Mouse (Mus musculus): ENCODE results near the gene Ptger3.

Ptger3 gene

DNA sequence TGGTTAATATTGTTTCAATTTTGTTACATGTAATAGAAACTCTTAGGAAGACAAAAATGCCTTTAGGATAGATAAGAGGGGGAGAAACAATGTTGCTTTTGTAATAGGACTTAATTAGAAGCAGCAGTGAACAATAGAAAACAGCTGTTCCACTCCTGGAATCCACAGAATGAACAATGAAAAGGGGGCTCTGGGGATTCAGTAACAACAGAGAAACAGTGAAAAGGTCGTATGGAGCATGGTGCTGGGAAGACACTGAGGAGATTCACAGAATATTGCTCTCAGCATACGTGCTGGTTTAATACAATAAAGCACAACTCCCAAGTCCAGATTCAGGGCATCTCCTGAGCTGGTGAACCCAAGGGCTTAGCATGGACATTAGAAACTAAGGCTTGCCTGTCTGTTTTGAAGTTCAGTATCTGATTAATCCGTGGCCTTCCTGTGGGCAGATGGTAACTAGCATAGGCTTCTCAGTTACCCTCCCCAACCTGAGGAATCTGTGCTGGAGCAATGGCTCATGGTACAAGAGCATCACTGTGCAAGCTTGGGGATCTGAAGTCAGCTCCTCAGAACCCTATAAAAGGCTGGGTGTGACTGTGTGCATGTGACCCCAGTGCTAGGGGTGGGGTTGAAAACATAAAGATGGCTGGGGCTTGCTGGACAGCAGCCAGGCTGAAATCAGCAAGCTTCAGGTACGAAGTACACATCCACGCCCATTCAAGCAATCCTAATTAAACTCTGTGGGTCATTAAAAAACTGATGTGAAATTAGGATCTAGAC, 16.1 kb downstream of the Ptger3 start:
- peak in 1 of 2 experiments; percentile 13 for DNase-seq

DNA sequence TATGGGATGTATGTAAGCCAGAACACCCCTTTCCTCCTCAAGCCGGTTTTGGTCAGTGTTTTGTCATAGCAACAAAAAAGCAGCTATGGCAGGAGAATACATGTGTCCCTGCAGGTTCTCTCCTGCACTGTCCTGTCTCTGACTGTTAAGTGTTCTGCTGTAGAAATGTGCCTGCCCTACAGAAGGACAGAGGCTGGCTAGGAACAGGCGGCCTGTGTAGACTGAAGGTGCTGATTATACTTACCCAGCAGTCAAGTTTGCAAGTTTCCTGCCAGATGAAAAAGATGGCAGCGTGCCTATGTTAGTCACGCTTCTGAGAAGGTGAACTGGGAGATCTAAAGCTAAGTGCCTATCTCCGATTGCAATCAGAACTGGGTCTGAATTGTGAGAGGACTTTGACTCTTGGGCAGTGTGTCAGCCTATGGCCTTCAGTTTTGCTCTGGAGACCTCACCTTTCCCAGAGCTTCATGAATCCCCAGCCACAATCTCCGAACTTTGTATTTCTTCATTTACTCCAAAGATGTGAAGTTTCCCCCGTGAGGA, 31.2 kb downstream of the Ptger3 start:
- DNase-seq: peak; percentile 9 to 19

DNA sequence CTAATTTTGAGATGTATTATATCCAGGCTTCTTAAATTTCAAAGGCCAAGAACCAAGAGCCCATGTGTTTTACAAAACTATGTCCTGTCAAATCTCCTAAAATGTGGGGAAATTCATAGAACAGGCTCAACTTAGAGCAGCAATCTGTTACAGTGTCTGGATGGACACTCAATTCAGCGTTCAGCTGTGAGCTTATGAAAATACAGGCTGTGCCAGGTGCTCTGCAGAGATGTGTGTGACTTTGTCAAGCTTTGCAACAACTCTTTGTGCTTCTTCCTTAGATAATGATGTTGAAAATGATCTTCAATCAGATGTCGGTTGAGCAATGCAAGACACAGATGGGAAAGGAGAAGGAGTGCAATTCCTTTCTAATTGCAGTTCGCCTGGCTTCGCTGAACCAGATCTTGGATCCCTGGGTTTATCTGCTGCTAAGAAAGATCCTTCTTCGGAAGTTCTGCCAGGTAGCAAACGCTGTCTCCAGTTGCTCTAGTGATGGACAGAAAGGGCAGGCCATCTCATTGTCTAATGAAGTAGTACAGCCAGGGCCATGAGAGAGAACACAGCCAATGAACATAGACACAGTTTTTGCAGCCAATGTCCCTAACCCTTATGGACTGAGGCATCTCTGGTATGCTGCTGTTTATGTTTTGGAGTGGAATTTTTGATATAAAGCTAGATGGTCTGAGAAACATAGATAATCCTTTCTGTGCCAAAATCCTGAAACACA, 38.2 kb downstream of the Ptger3 start:
- no peak for DNase-seq

DNA sequence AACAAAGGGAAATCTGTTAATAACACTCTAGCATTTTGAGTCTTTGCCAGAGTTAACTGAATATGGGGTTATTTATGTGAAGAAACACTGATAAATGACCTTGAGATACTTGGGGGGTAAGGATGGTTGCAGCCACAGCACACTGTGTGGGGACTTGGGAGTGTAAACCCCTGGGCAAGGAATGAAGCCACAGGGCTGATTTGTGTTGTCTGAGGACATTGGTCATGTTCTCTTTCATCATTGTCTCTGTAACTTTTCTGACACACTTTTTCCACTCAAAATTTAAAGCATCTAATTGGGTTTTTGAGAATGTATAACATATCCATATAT, 38.7 kb downstream of the Ptger3 start:
- no peak for DNase-seq

DNA sequence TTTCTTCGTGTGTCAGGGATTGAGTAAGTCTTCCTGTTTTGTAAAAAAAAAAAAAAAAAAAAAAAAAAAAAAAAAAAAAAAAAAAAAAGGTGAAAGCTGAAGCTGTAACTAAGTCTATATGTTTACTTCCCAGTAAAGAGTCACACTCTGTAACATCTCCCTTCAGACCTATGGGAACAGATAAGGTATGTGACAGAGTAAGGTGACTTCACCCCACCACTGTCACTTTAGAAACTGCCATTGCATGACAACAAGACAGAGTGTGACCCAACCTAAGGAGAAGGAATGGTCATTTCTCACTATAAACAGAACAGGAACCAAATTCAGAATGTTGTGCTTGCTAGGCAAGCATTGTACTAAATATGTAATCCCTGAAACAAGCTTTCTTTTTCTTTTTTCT, 46.9 kb downstream of the Ptger3 start:
- no peak for DNase-seq

DNA sequence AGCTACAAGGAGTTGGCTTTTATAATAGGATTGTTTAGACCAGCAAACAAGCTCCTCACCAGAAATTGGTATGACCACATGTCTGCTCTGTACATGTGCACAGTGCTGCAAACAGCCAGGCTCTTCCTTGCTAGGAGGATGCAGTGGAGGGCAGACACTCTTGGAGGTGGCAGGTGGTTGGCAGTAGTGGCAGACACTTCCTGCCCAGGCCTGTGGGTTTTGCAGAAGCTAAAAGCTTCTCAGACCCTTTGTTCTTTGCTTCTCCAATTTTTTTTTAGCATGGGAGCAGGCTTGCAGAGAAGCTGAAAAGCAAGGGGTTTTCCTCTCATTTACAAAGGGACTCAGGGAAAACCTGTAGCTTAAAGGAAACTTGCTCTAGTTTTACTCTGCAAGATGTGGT, 50.3 kb downstream of the Ptger3 start:
- no peak for DNase-seq

DNA sequence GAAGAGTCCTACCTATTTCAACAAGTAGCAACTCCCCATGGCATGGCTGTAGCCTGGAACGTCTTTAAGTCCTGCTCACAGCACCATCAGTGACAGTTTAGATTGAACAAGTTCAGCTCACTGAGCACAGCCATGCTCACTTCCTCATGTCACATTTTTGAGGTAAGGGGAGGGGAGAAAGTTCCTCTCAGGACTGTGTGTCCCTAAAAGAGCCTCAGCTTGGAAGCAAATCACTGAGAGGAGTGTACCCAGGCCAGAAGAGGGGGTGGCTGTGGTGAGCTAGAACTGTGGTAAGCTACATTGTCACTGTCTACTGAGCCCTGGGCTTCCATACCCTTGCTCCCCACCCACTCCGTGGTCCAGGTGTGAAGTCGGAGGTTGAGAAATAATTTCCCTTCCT, 60.7 kb downstream of the Ptger3 start:
- no peak for DNase-seq

DNA sequence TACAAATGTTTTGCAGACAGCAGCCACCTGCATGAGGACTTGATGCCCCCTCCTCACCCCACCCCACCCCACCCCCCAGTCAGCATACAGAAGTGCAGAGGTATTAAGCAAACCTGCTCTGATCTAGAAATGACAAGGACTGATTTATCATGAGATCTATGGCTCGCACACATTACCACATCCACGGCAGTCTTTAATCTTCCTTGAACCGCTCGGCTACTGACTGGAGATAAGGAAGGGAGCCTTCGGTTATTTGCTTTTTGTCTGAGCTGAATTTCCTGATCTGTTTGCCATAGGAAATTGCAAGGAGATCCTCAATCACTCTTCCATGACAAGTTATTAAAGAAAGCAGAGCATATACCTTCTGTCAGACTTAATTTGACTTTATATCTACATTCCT, 64.0 kb downstream of the Ptger3 start:
- DNase-seq: no peak

DNA sequence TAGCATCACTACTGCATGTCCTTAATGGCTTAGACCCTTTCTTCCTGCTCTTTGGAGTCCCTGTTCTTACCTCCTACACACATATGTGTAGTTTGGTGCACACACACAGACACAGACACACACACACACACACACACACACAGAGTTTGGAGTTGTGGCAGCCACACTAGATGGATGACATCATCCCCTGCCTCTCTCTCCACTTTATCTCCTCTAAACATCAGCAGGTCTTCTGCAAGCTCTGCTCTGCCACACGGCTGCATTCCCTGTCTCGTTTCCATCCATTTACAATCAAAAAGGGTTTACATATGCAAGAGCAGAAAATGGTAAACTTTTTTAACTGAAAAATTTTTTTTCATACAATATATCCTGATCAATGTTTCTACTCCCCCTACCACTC, 64.7 kb downstream of the Ptger3 start:
- DNase-seq: no peak

DNA sequence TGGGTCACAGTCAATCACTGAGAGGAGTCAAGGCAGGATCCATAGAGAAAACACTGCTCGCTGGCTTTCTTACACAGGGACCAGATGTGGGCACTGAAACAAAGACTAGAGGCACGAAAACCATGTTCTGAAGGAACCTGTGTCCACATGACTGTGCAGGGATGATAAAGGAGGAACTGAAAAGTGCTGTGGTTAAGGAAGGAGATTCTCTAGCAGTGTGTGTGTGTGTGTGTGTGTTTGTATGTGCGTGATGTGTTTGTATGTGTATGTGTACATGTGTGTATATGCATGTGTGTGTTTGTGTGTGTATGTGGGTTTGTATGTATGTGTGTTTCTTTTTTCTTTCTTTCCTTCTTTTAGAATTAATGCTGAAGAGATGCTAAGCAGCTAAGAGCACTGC, 67.7 kb downstream of the Ptger3 start:
- no peak for DNase-seq

DNA sequence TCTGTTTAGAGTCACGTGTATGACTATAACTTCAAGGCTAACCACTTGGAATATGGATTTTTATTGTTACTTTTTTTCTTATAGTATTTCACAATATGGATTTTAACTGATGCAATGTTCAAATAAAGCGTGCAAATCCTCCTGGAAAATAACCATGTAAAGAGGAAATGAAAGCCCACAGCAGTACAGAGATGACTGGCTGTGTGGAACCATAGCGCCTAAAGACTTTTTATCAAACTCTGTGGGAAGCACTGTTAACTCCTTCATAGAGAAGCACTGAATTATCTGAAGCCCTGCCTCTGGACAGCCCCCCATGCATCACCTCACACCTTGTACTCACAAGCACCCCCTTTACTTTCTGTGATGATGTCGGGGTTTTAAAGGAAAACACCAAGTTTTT, 69.0 kb downstream of the Ptger3 start:
- no peak for DNase-seq

DNA sequence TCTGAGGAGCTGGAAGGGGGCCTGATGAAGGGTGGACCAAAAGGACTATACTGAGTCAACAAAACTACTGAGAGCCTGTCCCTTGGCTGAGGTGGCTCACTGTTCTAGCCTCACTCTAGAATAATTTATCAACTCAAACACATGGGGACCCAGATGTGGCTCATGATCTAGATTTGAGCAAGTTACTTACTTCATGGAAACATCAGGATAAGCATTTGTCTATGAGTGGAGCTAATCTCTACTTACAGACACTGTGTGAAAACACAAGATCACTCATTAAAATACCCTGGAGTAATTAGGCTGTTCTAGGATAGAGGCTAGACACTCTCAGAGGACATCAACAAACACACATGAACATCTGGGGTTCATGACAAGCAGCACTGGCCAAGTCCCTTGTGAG, 70.2 kb downstream of the Ptger3 start:
- no peak for DNase-seq

DNA sequence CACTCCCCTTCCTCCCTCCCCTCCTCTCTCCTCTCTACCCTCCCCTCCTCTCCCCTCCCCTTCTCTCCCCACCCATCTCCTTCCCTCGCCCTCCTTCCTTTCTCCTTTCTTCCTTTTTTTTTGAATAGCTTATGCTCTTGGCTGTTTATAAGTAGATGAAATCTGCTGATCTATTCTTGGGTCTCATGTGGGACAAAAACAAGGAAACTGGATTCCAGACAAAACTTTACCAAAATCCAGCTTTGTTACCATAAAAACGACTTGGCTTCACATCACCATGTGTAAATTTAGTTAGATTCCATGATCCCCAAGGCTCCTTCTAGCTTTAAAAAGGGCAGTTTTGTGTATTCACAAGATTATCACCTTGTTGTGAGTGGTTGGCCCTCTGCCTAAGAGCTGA, 70.6 kb downstream of the Ptger3 start:
- DNase-seq: no peak

DNA sequence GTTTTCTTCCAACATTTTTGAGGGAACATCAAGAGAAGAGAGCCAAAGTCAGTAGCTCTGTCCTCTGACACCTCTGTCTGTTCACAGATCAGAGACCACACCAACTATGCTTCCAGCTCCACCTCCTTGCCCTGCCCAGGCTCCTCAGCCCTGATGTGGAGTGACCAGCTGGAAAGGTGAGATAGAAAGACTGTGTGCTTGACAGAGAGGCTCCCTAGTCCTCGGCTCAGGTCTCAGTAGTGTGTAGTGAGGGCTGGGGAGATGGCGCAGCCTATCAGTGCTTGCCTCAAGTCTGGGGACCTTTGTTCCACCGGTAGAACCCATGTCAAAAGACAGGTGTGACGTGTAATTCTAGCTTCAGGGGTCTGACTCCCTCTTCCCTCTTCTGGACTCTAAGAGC, 74.9 kb downstream of the Ptger3 start:
- no peak for DNase-seq

DNA sequence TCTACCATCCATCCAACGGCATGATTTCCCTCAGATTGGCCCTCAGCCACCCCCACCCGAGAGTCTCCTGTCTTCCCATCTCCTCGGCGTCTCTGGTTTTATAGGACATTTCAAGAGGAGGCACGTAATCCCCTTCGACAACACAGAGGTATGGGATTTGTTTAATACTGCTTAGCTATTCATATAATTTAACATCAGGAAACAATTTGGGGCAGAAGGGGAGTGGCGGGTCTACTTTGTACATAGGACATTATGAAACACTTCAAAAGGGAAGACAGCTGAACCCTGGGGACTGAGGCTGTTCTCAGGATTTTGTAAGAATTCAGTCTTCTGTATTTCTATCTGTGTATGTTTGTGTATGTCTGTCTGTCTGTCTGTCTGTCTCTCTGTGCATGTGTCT, 94.9 kb downstream of the Ptger3 start:
- no peak for DNase-seq

DNA sequence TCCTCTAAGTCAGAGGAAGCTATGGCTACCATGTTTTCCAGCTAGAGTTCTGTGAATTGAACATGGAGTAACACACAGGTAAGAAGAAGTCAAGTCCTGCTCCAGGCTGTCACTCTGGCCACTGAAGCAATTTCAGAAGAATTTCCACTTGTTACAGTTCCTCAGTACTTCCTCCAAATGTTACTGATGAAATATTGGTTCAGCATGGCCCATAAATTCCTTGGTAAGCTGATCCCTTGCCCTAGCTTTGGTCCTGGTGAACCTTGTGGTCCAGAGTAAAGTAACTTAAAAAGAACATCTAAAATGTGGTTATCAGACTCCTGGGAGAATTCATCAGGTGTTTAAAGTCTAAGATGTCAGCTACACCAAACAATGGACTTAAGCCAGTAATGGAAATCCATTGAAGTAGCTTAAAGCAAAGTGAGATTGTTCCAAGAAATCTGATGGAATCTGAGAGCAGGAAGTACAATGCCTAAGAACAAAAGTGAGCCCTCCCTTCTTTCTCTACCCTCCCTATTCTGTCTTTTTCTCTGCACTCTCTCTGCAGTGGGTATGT, 97.9 kb downstream of the Ptger3 start:
- no peak for DNase-seq

DNA sequence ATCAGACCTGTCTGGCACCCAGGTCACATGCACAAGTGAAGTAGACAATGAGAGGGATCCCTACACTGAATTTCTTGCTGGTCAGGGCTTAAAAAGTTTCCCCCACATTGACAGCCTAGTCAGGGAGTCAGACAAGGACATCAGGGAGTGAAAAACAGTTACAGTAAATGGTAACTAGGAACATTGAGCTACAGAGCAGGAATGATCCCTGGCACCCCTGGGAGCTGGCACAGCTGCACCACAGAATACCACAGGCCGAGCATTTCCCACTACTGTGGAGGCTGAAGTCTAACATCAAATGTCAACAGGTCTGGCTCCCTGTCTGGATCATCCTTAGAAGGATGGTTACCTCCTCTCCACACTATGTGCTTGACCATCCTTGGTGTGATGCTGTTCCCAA, 98.8 kb downstream of the Ptger3 start:
- DNase-seq: no peak

DNA sequence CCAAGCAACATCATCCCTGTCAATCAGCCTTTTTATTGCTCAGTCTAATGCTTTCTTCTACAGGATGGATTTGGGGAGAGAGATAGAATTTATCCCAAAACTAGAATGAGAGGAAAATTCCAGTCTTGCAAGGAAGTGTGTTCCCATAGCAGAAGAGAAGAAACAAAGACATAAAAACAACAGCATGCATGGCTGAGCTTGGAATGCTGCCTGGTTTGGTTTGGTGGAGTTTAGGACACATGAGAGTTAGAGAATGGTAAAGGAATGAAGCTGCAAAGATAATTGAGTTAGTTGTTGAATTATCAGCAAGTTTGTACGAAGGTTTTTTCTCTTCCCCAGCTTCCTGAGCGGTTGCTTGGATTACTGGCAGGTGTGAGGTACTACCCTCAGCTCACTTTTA, 99.5 kb downstream of the Ptger3 start:
- peak; percentile 29 to 51 for DNase-seq

DNA sequence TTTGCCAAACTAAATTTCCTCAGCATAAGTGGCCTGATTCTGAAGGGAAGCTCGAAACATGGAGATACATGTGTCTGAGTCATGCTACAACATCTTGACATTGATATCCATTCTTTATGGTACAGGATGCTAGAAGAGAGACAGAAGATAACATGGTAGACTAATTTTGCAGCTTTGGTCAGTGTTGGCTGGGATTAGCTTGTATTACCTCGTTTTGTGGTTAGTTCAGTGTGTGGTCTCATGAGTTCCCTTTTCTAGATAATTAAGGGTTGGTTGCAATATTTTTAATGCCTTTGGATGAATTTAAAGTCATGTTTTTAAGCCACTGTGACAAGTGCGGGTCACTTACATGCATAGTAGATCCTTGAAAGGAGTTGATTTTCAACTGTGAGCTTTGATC, 119.4 kb downstream of the Ptger3 start:
- DNase-seq: no peak

DNA sequence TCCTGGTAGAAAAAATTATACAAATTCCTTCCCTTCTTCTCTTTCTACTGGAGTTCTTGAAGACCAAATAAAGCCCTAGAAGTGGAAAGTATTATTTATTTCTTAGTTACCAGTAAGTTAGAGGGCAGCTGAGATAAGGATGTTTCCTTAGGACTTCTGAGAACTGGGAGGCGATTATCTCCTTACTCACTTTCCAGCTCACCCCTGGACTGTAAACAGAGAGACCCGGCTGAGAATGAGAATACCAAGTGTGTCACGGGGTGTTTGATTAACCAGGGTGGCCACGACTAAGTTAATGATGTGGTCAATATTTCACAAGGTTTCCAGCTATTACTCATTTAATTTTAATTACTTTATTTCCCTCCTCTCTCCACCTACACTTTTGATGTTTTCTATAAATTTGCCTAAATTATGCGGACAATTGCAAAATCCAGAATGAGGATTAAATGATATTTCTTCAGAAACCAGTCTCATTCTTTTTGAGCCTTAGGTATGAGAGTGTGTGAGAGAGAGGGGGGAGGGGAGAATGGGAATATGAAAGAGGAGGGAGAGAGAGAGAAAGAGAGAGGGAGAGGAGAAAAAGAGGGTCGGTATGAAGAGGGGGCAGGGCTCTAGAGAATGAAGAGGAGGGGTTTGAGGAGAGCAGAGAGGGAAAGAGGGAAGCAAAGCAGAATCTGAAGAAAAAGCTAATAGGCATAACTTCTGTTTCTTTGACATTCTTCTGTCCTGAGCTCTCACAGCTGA, 121.9 kb downstream of the Ptger3 start:
- DNase-seq: no peak
